ENCODE assay signal across 13 mouse cellular contexts in genomic region chr11:117995661-117996060, GRCm38 (mm10). TPM values are rescaled to one million over a fixed set of nuclear protein-coding genes. Genes with fewer than 3 reads are reported as not detected.
DNase-seq lines count a peak whose midpoint lies in the region; ATAC-seq and TF ChIP-seq lines count a peak whose summit lies in the region.
"Had no signal": no experiment of that assay in that cellular context is flagged by ENCODE, and none has a peak within 500 bp of the region (broad histone marks: within the 10 kb centered on the region; RNA-seq: fewer than 3 reads in every experiment).

No protein-coding gene starts in this region.

- H3K4me1 ChIP-seq in heart, embryonic 15.5 days (replicated peaks): peaks cover 79% of the 10 kb centered on the region
- peaks cover 48% of the 10 kb centered on the region for H3K4me1 ChIP-seq in lung, postnatal 0 days (ENCODE audit: insufficient read depth, low read depth, low read length)
- peaks cover 22% of the 10 kb centered on the region for H3K4me1 ChIP-seq in hindbrain, embryonic 16.5 days (ENCODE audit: control insufficient read depth, insufficient read depth, low read depth, low read length)
- peaks cover 34% of the 10 kb centered on the region for H3K4me1 ChIP-seq in stomach, postnatal 0 days (replicated peaks; ENCODE audit: control insufficient read depth, insufficient read depth)

- no peak for TF ChIP-seq EP300 in lung, postnatal 0 days (IDR thresholded peaks at IDR 0.05)
- TF ChIP-seq EP300 in stomach, postnatal 0 days (optimal IDR thresholded peaks at IDR 0.05): no peak

- no peak for ATAC-seq in heart, embryonic 15.5 days (replicated peaks; ENCODE audit: insufficient number of reproducible peaks, insufficient read depth, low FRiP score, low read depth)
- ATAC-seq in lung, postnatal 0 days: no peak
- ATAC-seq in hindbrain, embryonic 16.5 days: no peak
- no peak for ATAC-seq in stomach, postnatal 0 days (ENCODE audit: low FRiP score, low TSS enrichment)
- ATAC-seq: midbrain, embryonic 16.5 days had no signal

- no peak for TF ChIP-seq CTCF in lung, postnatal 0 days (IDR thresholded peaks at IDR 0.05)
- TF ChIP-seq CTCF in stomach, postnatal 0 days (IDR thresholded peaks at IDR 0.05; ENCODE audit: low read depth): no peak

- H3K9ac ChIP-seq in heart, embryonic 15.5 days: no peak overlapping the region
- H3K9ac ChIP-seq in lung, postnatal 0 days (replicated peaks; ENCODE audit: low read depth): no peak overlapping the region
- H3K9ac ChIP-seq in hindbrain, embryonic 16.5 days (ENCODE audit: low read depth, low read length): no peak overlapping the region
- H3K9ac ChIP-seq in stomach, postnatal 0 days (ENCODE audit: low read length): peak overlapping the region; percentile 9; the same call in 1 of the 2 replicates

- H3K27ac ChIP-seq in heart, embryonic 15.5 days: peak overlapping the region; percentile 81; the same call in 1 of the 2 replicates
- H3K27ac ChIP-seq in lung, postnatal 0 days (ENCODE audit: low read length): peak overlapping the region; percentile 79; the same call in 1 of the 2 replicates
- peak overlapping the region; percentile 34; the same call in 1 of the 2 replicates for H3K27ac ChIP-seq in hindbrain, embryonic 16.5 days (ENCODE audit: low read depth, low read length)
- H3K27ac ChIP-seq in stomach, postnatal 0 days (replicated peaks): peak overlapping the region; percentile 90

- H3K36me3 ChIP-seq in heart, embryonic 15.5 days: 0 out of 2 replicates have a peak, but pooled peaks cover 2% of the 10 kb centered on the region
- peaks cover under 1% of the 10 kb centered on the region; the same call in 1 of the 2 replicates for H3K36me3 ChIP-seq in lung, postnatal 0 days (ENCODE audit: insufficient read depth, low read length)
- H3K36me3 ChIP-seq in hindbrain, embryonic 16.5 days (ENCODE audit: control insufficient read depth, insufficient read depth, low read length): no peaks in the 10 kb centered on the region
- H3K36me3 ChIP-seq in stomach, postnatal 0 days (ENCODE audit: control insufficient read depth, insufficient read depth, low read length): no peaks in the 10 kb centered on the region

- no peak overlapping the region for H3K4me2 ChIP-seq in heart, embryonic 15.5 days
- no peak overlapping the region for H3K4me2 ChIP-seq in lung, postnatal 0 days (replicated peaks; ENCODE audit: low read depth, low read length)
- H3K4me2 ChIP-seq in hindbrain, embryonic 16.5 days (ENCODE audit: low read length): no peak overlapping the region
- H3K4me2 ChIP-seq in stomach, postnatal 0 days (replicated peaks; ENCODE audit: low read depth): no peak overlapping the region

- H3K27me3 ChIP-seq in heart, embryonic 15.5 days: no peaks in the 10 kb centered on the region
- H3K27me3 ChIP-seq in lung, postnatal 0 days (replicated peaks; ENCODE audit: insufficient read depth, low read length): no peaks in the 10 kb centered on the region
- H3K27me3 ChIP-seq in hindbrain, embryonic 16.5 days (replicated peaks; ENCODE audit: control insufficient read depth, insufficient read depth, low read length): no peaks in the 10 kb centered on the region
- no peaks in the 10 kb centered on the region for H3K27me3 ChIP-seq in stomach, postnatal 0 days (ENCODE audit: control insufficient read depth, insufficient read depth, low read length)

- DNase-seq in heart, adult 11 months: no peak
- no peak for DNase-seq in lung, postnatal 0 days (ENCODE audit: low spot score)
- DNase-seq in lung, postnatal 10 days: no peak
- no peak for DNase-seq in stomach, postnatal 0 days (ENCODE audit: low spot score)
- no peak for DNase-seq in frontal cortex, postnatal 25 days (ENCODE audit: low spot score in 2 of 2)
- DNase-seq in adrenal gland, adult 2 months: no peak
- DNase-seq: cerebellum, adult 9-10 months; kidney, postnatal 14 days; spleen, adult 18-20 months; thymus, adult 18-20 months had no signal

- WGBS in heart, embryonic 15.5 days: 55% methylated on average over 3 of the region's 3 CpGs
- 54% methylated on average over 3 of the region's 3 CpGs for WGBS in lung, postnatal 0 days
- 62% methylated on average over 3 of the region's 3 CpGs for WGBS in hindbrain, embryonic 16.5 days
- 53% methylated on average over 3 of the region's 3 CpGs for WGBS in stomach, postnatal 0 days

- no peaks in the 10 kb centered on the region for H3K9me3 ChIP-seq in heart, embryonic 15.5 days (replicated peaks)
- no peaks in the 10 kb centered on the region for H3K9me3 ChIP-seq in lung, postnatal 0 days (ENCODE audit: low read length)
- H3K9me3 ChIP-seq in hindbrain, embryonic 16.5 days (ENCODE audit: control insufficient read depth, low read length): no peaks in the 10 kb centered on the region
- no peaks in the 10 kb centered on the region for H3K9me3 ChIP-seq in stomach, postnatal 0 days (ENCODE audit: control insufficient read depth, low read length)

- H3K4me3 ChIP-seq in heart, embryonic 15.5 days: no peak overlapping the region
- H3K4me3 ChIP-seq in lung, postnatal 0 days (ENCODE audit: low read depth, low read length): no peak overlapping the region
- no peak overlapping the region for H3K4me3 ChIP-seq in hindbrain, embryonic 16.5 days (ENCODE audit: low read length)
- H3K4me3 ChIP-seq in stomach, postnatal 0 days (ENCODE audit: low read depth, low read length): no peak overlapping the region

RNA-seq across cellular contexts. Expression of gene Pgs1, which starts 9.6 kb away (rescaled TPM):
- polyA plus RNA-seq in heart, embryonic 15.5 days (2015; fragmentation: Nextera tagmentation; extraction: Ambion mirVana): 21.9 and 26.8 TPM in 2 replicates
- polyA plus RNA-seq in lung, postnatal 0 days (2015; fragmentation: Nextera tagmentation; extraction: Ambion mirVana): 88.6 and 89.5 TPM in 2 replicates
- 67.3 and 68.4 TPM in 2 replicates for polyA plus RNA-seq in hindbrain, embryonic 16.5 days (2015; fragmentation: Nextera tagmentation; extraction: Ambion mirVana)
- 28.7 and 29.4 TPM in 2 replicates for polyA plus RNA-seq in stomach, postnatal 0 days (2015; fragmentation: Nextera tagmentation; extraction: Ambion mirVana)
- total RNA-seq in adrenal gland, adult 2 months (2021): 10 to 100 TPM; 53.9 to 54.5 TPM
- 99.4 and 165 TPM in 2 replicates for polyA plus RNA-seq in adrenal gland, adult 2 months (2012; rRNA removed)

RNA-seq across cellular contexts. Expression of gene Socs3, which starts 25.8 kb away (rescaled TPM):
- polyA plus RNA-seq in heart, embryonic 15.5 days (2015; fragmentation: Nextera tagmentation; extraction: Ambion mirVana): 6.7 and 10.9 TPM in 2 replicates
- polyA plus RNA-seq in lung, postnatal 0 days (2015; fragmentation: Nextera tagmentation; extraction: Ambion mirVana): 27.5 and 57.0 TPM in 2 replicates
- 7.5 and 8.9 TPM in 2 replicates for polyA plus RNA-seq in hindbrain, embryonic 16.5 days (2015; fragmentation: Nextera tagmentation; extraction: Ambion mirVana)
- polyA plus RNA-seq in stomach, postnatal 0 days (2015; fragmentation: Nextera tagmentation; extraction: Ambion mirVana): 13.5 and 15.7 TPM in 2 replicates
- 1 to 10 TPM; 3.2 to 6.9 TPM for total RNA-seq in adrenal gland, adult 2 months (2021)
- 14.1 and 14.8 TPM in 2 replicates for polyA plus RNA-seq in adrenal gland, adult 2 months (2012; rRNA removed)

Comparison
In these comparisons a context has a peak if more than half of its experiments do, and no peak if none do; other contexts are left out.
1. H3K27ac ChIP-seq: peak in every context shown above with its lines; median percentile 90 in stomach, postnatal 0 days; 81 in heart, embryonic 15.5 days; 79 in lung, postnatal 0 days; 34 in hindbrain, embryonic 16.5 days.